Mouse (Mus musculus) heart, adult 11 months (tissue): ENCODE measurements around the gene Il1rap.

Source experiments
- DNase-seq: peaks from one replicate; pipeline ENCODE4 v3.0.0; 2022

Gene Il1rap

GRCm38 (mm10) chr16:26581048-26581912 is at the start of gene Il1rap:
TSS of gene Il1rap (plus strand) at chr16:26581704.
- peak; percentile 100 for DNase-seq

DNA sequence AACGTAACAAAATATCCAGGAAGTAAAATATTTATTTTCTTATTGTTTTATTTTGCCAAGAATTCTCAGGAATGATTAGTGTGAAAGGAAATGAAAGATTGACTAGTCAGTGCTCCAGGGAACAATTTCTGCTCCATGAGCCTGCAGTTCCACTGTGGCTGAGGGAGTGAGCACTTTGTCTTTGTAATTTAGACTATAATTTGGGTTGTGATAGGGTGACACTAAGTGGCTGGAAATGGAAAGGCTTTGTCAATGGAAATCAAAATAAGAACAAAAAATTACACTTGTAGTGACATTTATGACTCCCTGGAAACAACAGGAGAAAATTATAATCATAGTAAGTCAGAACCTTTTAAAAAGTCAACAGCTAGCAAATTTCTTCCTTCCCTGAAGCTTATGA is 49.2 kb upstream of the Il1rap start:
- DNase-seq, result no peak

DNA sequence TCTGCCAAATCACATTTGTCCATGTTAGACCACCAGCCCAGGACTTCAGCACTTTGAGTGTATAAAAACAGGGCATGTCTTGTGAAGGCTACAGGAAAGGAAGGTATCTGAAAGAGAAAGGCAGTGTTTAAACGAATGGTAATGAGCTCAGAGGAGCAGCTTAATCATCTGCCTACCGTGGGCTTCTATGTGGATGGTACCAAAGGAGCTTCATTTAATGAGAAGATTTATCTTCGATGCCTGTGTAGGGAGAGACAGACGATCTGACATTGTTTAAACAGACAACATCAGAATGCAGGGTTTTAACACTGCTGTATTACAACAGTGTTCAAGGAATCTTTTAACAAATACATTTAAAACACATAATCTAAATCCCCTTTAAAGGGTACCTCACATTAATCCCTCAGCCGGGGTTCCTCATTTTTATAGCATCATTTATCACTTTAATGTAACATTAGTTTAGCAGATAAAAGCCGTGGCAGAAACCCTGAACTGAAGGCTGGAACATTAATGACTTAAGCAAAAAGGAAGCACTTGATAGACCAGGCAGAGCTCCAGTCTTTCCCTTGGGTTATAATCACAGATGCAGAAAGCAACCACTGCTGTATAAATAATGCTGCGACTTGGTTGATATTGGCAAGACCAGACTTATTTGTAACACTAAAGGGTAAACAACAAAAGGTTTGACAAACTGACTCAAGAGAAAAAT is 35.2 kb upstream of the Il1rap start:
- DNase-seq, result no peak

- DNase-seq, result no peak
These were observed 34.7 kb upstream of the Il1rap start for GRCm38 (mm10) chr16:26546879-26547206.

- DNase-seq, result no peak
These were observed 32.3 kb upstream of the Il1rap start for GRCm38 (mm10) chr16:26549221-26549620.

DNA sequence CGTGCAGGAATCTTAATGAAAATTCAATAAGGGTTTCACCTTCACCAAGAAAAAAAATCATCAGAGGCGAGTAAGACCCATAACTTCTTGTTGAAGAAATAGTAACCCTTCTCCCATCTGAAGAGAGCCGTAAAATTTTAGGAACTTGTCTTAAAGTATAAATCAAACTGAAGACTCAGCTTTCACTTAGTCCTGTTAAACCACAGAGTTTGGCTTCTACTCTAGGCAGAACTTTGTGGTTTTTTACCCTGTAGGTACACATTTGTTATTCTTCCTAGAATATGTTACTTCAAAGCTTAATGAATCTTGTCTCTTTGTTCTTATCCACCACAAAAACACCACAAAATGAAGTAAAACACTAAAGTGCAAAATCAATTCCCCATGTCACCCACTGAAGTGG is 29.3 kb upstream of the Il1rap start:
- no peak for DNase-seq

DNA sequence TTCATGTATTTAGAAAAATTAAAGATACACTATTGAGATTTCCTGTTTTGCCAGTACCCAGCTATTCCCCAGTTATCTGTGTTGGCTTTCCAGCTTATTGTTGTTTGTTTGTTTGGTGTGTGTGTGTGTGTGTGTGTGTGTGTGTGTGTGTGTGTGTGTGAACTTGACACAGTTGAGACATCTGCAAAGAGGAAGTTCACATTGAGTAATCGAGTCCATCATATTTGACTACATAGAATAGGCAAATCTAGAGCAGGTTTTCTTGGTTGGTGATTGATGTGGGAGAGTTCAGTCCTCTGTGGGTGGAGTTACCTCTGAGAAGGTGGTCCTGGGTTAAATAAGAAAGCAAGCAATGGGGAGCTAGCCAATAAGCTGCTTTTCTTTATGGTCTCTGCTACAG is 22.7 kb upstream of the Il1rap start:
- no peak for DNase-seq

DNA sequence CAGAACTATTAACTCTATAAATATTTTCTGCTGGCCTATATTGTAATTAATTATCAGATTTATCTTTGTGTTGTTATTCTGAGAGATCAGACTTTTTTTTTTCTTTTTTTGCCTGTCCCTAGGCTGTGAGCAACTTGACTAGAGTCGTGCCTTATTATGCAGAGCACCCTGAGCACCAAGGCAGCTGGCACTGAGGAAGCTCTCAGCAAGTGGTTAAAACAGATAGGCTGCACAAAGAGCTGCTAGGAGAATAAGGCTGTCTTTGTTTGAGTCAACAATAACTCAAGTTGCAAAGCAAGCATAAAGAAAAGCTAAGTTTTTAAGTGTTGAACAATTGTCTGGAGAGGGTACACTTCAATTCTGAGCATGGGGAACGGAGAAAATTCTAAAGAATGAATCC is 19.8 kb upstream of the Il1rap start:
- no peak for DNase-seq

DNA sequence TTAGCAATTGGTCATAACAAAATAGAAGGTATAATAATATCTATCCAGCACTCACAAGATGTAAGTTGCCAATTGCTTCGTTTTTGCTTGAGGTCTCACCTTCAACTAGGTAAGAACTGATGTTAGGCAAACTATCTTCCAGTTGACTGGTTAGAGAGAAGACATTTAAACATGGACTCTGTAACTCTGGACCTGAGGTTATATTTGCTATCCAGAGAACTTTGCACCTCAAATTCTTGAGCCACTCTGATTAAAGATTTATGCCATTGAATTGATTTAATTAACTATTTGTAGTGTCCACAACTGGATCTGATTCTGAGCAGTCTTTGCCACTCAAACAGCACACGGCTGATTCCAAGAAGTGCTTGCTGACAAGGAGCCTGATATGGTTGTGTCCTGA is 18.7 kb upstream of the Il1rap start:
- DNase-seq, result no peak

- DNase-seq, result no peak
These were observed 12.0 kb upstream of the Il1rap start for GRCm38 (mm10) chr16:26569387-26569978.

DNA sequence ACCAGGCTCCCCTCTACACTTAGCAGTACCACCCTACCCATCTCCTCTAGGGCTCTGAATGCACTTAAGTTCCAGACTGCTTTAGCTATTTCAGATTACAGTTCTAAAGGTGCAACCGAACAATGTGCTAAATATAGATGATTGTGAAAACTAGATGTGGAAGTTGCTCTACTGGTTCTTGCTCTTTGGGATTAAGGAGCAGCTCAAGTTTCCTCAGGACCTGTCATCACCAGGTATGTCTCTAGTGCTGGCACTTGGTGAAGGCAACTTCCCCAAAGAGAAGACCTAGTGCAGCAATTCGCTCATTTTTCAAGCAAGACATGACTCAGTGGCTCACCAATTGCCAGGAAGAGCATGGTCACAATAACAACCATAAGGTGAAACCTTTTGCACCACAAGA is 9.7 kb upstream of the Il1rap start:
- no peak for DNase-seq

- no peak for DNase-seq
These were observed 7.3 kb upstream of the Il1rap start for GRCm38 (mm10) chr16:26574173-26574572.

DNA sequence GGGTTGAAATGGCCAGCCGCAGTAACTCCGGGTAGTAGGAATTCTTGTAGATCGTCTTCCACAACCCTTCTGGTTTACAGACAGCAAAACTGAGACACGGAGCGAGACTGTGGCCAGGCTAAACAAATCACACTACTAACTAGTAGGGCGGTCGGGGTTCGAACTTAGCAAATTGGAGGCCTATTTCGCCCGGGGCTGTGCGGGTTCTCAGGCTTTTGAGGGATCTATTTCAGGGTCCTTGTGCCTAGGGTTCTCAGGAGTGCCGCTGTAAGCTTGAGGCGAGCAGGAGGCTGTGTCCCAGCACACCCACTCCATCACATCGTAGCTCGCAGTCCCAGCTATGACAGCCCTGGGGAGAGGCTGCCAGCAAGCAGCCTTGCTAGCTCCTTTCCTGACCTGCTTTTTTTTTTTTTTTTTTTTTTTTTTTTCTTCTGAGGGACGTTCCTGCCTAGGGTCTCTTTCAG is 441 bp downstream of the Il1rap start:
- DNase-seq, result peak; percentile 96

- DNase-seq, result no peak
These were observed 4.3 kb downstream of the Il1rap start for GRCm38 (mm10) chr16:26585806-26586205.

- no peak for DNase-seq
These were observed 9.5 kb downstream of the Il1rap start for GRCm38 (mm10) chr16:26590897-26591570.

GRCm38 (mm10) chr16:26596440-26596839 is 14.9 kb downstream of the Il1rap start:
- no peak for DNase-seq

- DNase-seq, result peak; percentile 95
These were observed 15.8 kb downstream of the Il1rap start for GRCm38 (mm10) chr16:26597307-26597706.

GRCm38 (mm10) chr16:26598591-26598990 is 17.1 kb downstream of the Il1rap start:
- DNase-seq, result no peak

GRCm38 (mm10) chr16:26601482-26601881 is 20.0 kb downstream of the Il1rap start:
- DNase-seq, result no peak

GRCm38 (mm10) chr16:26604621-26605020 is 23.1 kb downstream of the Il1rap start:
- no peak for DNase-seq

DNA sequence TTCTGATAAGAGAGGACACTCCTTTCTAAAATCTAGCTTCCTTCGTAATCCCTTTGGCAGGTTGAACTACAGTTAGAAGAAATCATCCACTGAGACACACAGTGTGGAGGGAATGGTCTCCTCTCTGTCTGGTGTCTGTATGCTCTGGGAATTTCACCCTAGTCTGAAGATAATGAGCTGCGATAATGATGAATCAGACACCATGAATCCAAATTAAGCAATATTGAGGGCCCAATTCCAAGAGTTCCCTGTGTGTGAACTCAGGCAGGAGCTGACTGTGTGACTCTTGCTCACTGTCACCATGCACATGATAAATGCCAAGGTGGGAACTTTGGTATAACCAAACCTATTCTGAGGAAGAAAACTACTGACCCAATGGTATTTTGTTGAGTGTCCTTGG is 26.5 kb downstream of the Il1rap start:
- no peak for DNase-seq

- DNase-seq, result peak; percentile 71
These were observed 29.0 kb downstream of the Il1rap start for GRCm38 (mm10) chr16:26610508-26610907.

DNA sequence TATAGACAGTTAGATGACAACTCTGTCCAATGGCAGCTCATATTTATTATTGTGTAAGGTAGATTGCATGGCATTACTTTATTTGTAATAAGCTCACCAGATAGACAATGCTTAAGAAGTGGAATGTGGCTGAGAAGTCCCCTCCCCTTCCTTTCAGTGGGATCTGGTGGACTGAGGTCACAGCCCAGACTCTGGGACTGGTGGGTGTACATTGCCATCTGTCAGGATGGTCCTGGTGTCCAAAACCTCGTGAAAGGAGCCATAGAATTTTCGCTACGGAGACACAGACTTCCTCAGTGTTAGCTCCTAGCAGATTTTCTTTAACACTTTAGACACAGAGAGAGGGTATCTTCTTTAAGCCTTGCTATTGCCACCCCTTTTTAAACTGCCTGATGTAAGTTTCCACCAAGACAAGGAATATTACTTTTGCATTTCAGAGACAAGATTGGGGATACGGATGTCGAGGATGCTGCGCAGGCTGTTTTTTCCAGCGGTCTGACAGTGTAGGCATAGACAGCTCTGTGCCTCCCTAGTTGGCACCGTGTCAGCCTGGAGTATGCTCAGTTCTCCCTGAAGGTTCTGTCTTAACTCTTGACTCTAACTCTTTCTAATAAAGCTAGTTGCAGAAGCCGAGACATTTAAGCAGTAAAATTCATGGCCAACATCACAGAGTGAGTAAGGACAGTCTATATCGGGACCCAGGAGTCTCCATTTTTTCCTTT is 31.2 kb downstream of the Il1rap start:
- no peak for DNase-seq
